Mouse (Mus musculus): ENCODE results near the gene Lipn. TPM values are rescaled to one million over a fixed set of nuclear protein-coding genes. Genes with fewer than 3 reads are reported as not detected.

The Lipn gene
- not detected in 2 replicates for polyA plus RNA-seq (2016; fragmentation: Nextera tagmentation; extraction: Ambion mirVana)

DNA sequence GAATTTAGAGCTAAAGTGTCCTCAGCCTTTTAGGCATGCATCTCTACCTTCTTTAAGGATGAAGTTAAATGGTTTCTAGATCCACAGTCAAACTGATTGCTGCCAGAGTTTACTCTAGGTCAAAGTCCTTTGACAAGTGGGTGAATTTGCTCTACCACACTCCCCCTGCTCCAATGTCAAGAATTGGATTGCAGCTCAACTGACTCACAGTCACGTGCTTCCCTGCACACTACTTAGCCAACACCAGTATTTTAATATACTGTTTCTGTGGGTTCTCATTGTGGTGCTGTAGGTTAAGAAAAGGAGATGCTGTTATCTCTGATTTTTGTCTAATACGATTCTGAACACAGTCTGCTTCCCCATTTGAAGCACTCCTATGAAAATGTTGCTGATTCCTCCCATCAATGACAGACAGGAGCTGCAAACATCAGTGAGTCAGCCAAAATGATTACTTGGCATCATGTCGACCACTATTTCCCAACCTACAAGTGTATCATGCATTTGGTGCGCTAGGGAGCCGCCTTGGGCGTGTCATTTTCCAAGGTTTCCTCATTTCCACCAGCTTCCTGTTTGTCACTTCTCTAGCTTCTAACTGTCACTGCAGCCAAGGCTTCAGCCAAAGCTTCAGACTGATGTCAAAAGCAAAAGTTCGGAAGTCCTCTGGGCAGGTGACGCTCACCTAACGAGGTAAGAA, at the start of gene Lipn:
TSS of gene Lipn (plus strand) at position 580 of the 694 bp plus-strand sequence.
- Histone ChIP-seq H3K27me3 (no peaks in the 10 kb centered on the region), H3K4me1 (no peaks in the 10 kb centered on the region), H3K9me3 (replicated peaks) (no peaks in the 10 kb centered on the region), H3K4me3 (no peak within 1 kb of the TSS), H3K36me3 (no peaks in the 10 kb centered on the region), H3K27ac (no peak within 1 kb of the TSS), H3K9ac (no peak within 1 kb of the TSS), H3K4me2 (replicated peaks) (no peak within 1 kb of the TSS)
- no peak for ATAC-seq (ENCODE audit: low FRiP score)
- WGBS = 91% methylated on average over 9 of the region's 9 CpGs

DNA sequence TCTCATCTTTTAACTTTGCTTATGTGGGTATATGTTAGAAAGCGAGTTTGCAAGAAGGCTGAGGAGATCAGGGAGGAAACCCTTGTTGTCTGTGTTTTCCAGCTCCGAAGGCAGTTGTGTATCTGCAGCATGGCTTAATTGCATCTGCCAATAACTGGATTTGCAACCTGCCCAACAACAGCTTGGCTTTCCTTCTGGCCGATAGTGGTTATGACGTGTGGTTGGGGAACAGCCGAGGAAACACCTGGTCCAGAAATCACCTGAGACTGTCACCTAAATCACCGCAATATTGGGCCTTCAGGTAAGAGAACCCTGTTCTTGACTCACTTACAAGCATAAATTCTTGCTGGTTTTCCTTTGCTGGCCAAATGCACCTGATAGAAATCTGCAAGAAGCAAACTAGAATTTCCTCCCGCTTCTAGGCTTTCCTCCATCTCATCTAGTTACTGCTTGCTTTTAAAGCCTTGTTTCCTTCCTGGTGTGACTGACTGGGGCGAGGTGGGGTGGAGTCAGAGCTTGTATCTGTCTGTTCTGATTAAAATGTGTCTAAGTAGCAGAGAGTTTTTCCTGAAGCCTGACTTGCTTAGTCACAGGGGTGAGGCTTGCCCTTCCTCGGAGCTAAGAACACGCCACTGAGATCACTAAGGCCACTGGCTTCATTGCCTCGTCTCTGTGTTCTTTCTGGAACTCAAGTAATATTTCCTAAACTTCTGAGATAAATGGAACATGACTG, 45.6 kb upstream of the Lipn start:
- ATAC-seq (ENCODE audit: low FRiP score) = no peak
- no peak overlapping the region for H3K27ac ChIP-seq
- no peak overlapping the region for H3K4me2 ChIP-seq (replicated peaks)
- no peaks in the 10 kb centered on the region for H3K4me1 ChIP-seq
- 86% methylated on average over 11 of the region's 11 CpGs for WGBS
- H3K36me3 ChIP-seq = no peaks in the 10 kb centered on the region
- no peak overlapping the region for H3K9ac ChIP-seq
- H3K4me3 ChIP-seq = no peak overlapping the region
- H3K27me3 ChIP-seq = no peaks in the 10 kb centered on the region
- no peaks in the 10 kb centered on the region for H3K9me3 ChIP-seq (replicated peaks)

- Histone ChIP-seq H3K4me2 (replicated peaks) (no peak overlapping the region), H3K9ac (no peak overlapping the region), H3K27me3 (no peaks in the 10 kb centered on the region), H3K4me1 (no peaks in the 10 kb centered on the region), H3K9me3 (replicated peaks) (no peaks in the 10 kb centered on the region), H3K27ac (no peak overlapping the region), H3K4me3 (no peak overlapping the region), H3K36me3 (no peaks in the 10 kb centered on the region)
- no peak for ATAC-seq (ENCODE audit: low FRiP score)
- WGBS = 56% methylated on average over 3 of the region's 3 CpGs
Measured at GRCm38 (mm10) chr19:34022759-34023158, 44.4 kb upstream of the Lipn start.

DNA sequence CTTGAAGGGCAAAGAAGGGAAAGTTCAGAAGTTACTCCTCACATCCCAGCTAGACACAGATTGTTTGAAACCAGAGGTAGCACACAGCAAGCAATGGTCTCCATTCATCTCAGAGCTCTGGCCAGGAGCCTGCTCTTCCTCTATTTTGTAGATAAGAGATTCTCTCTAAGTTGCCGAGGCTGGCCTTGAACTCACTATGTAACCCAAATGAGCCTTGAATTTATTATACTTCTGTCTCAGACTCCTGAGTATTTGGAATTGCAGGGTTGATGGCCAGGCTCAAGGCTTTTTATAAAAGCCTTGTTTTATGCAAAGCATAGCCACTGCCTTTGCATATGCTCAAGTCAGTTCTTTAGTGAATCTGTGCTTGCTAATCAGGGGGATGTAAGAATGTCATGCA, 27.4 kb upstream of the Lipn start:
- Histone ChIP-seq H3K9ac (no peak overlapping the region), H3K36me3 (no peaks in the 10 kb centered on the region), H3K4me2 (replicated peaks) (no peak overlapping the region), H3K4me1 (no peaks in the 10 kb centered on the region), H3K27ac (no peak overlapping the region), H3K4me3 (no peak overlapping the region), H3K9me3 (replicated peaks) (no peaks in the 10 kb centered on the region), H3K27me3 (no peaks in the 10 kb centered on the region)
- WGBS = 79% methylated on average over 1 of the region's 1 CpGs
- no peak for ATAC-seq (ENCODE audit: low FRiP score)

- Histone ChIP-seq H3K4me2 (replicated peaks) (no peak overlapping the region), H3K27ac (no peak overlapping the region), H3K9me3 (replicated peaks) (no peaks in the 10 kb centered on the region), H3K27me3 (no peaks in the 10 kb centered on the region), H3K36me3 (no peaks in the 10 kb centered on the region), H3K4me1 (no peaks in the 10 kb centered on the region), H3K9ac (no peak overlapping the region), H3K4me3 (no peak overlapping the region)
- ATAC-seq (ENCODE audit: low FRiP score) = no peak
- WGBS = 70% methylated on average over 6 of the region's 6 CpGs
Measured at GRCm38 (mm10) chr19:34043008-34043407, 24.1 kb upstream of the Lipn start.

GRCm38 (mm10) chr19:34049371-34050039, 17.7 kb upstream of the Lipn start:
- no peak for ATAC-seq (ENCODE audit: low FRiP score)
- Histone ChIP-seq H3K9me3 (replicated peaks) (no peaks in the 10 kb centered on the region), H3K4me2 (replicated peaks) (no peak overlapping the region), H3K4me1 (no peaks in the 10 kb centered on the region), H3K9ac (no peak overlapping the region), H3K4me3 (no peak overlapping the region), H3K27ac (no peak overlapping the region), H3K27me3 (no peaks in the 10 kb centered on the region), H3K36me3 (no peaks in the 10 kb centered on the region)
- WGBS = 90% methylated on average over 3 of the region's 3 CpGs

GRCm38 (mm10) chr19:34051502-34051901, 15.7 kb upstream of the Lipn start:
- Histone ChIP-seq H3K36me3 (no peaks in the 10 kb centered on the region), H3K9me3 (replicated peaks) (no peaks in the 10 kb centered on the region), H3K27ac (no peak overlapping the region), H3K4me1 (no peaks in the 10 kb centered on the region), H3K27me3 (no peaks in the 10 kb centered on the region), H3K9ac (no peak overlapping the region), H3K4me3 (no peak overlapping the region), H3K4me2 (replicated peaks) (no peak overlapping the region)
- no peak for ATAC-seq (ENCODE audit: low FRiP score)
- 72% methylated on average over 3 of the region's 3 CpGs for WGBS

- no peak for ATAC-seq (ENCODE audit: low FRiP score)
- H3K4me2 ChIP-seq (replicated peaks) = no peak overlapping the region
- 65% methylated on average over 1 of the region's 1 CpGs for WGBS
- no peaks in the 10 kb centered on the region for H3K4me1 ChIP-seq
- H3K9ac ChIP-seq = no peak overlapping the region
- H3K36me3 ChIP-seq = no peaks in the 10 kb centered on the region
- no peaks in the 10 kb centered on the region for H3K9me3 ChIP-seq (replicated peaks)
- no peaks in the 10 kb centered on the region for H3K27me3 ChIP-seq
- no peak overlapping the region for H3K27ac ChIP-seq
- H3K4me3 ChIP-seq = no peak overlapping the region
Measured at GRCm38 (mm10) chr19:34063547-34063946, 3.6 kb upstream of the Lipn start.

GRCm38 (mm10) chr19:34064059-34064458, 3.1 kb upstream of the Lipn start:
- Histone ChIP-seq H3K36me3 (no peaks in the 10 kb centered on the region), H3K9me3 (replicated peaks) (no peaks in the 10 kb centered on the region), H3K4me2 (replicated peaks) (no peak overlapping the region), H3K9ac (no peak overlapping the region), H3K4me3 (no peak overlapping the region), H3K27me3 (no peaks in the 10 kb centered on the region), H3K27ac (no peak overlapping the region), H3K4me1 (no peaks in the 10 kb centered on the region)
- ATAC-seq (ENCODE audit: low FRiP score) = no peak
- 86% methylated on average over 4 of the region's 4 CpGs for WGBS

DNA sequence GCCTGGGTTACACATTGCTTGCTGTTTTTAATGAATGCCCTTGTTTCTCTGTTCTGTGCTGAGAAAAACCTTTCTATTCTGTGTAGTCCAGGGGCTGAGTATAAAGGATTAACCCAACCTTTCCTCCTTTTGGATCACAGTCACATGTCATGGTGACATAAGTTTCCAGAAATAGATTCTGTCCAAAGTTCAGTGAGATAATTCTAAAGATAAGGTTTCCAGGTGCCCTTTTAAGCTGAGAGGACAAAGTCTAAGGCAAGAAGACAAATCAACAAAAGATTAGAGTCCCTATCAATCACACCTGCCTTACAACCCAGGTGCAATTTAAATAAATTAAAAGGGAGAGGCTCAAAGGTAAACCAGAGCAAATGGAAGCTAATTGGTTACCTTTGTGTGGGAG, 7.1 kb downstream of the Lipn start:
- H3K27ac ChIP-seq = no peak overlapping the region
- no peaks in the 10 kb centered on the region for H3K27me3 ChIP-seq
- no peak for ATAC-seq (ENCODE audit: low FRiP score)
- no peaks in the 10 kb centered on the region for H3K36me3 ChIP-seq
- H3K4me1 ChIP-seq = no peaks in the 10 kb centered on the region
- no peak overlapping the region for H3K4me3 ChIP-seq
- no peak overlapping the region for H3K9ac ChIP-seq
- no peak overlapping the region for H3K4me2 ChIP-seq (replicated peaks)
- no peaks in the 10 kb centered on the region for H3K9me3 ChIP-seq (replicated peaks)

- Histone ChIP-seq H3K4me1 (no peaks in the 10 kb centered on the region), H3K36me3 (no peaks in the 10 kb centered on the region), H3K27me3 (no peaks in the 10 kb centered on the region), H3K4me3 (no peak overlapping the region), H3K4me2 (replicated peaks) (no peak overlapping the region), H3K9ac (no peak overlapping the region), H3K27ac (no peak overlapping the region), H3K9me3 (replicated peaks) (no peaks in the 10 kb centered on the region)
- WGBS = 87% methylated on average over 2 of the region's 2 CpGs
- ATAC-seq (ENCODE audit: low FRiP score) = no peak
Measured at GRCm38 (mm10) chr19:34078130-34078529, 11.0 kb downstream of the Lipn start.

DNA sequence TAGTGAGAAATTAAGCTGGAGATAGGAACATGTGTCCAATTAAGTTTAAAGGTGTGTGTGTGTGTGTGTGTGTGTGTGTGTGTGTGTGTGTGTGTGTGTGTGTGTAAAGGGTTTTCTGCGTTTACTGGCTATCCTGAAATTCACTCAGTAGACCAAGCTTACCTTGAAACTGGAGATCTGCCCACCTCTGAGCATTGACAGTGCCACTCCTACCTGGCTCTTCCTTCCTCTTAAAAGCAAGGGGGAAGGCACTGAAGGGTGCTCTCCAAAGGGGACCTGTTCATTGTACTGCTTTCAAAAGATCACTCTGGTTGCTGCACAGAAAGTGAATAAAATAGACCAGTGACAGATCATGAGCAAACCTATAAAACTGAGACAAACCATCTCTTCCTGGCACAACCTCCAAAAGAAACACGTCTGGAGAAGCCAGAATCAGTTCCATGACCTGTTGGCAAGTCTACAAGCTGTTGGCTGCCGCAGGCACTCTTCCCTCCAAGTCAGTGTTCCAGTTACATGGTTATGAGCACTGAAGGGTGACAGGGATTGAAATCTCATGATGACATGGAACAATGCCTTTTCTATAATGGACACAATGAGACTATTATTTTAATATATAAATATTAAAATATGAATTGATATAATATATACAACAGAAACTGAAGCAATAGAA, 22.0 kb downstream of the Lipn start:
- H3K27me3 ChIP-seq = no peaks in the 10 kb centered on the region
- no peaks in the 10 kb centered on the region for H3K9me3 ChIP-seq (replicated peaks)
- H3K27ac ChIP-seq = no peak overlapping the region
- H3K9ac ChIP-seq = no peak overlapping the region
- no peaks in the 10 kb centered on the region for H3K36me3 ChIP-seq
- H3K4me1 ChIP-seq = no peaks in the 10 kb centered on the region
- H3K4me2 ChIP-seq (replicated peaks) = no peak overlapping the region
- H3K4me3 ChIP-seq = no peak overlapping the region
- ATAC-seq (ENCODE audit: low FRiP score) = no peak
- 84% methylated on average over 3 of the region's 3 CpGs for WGBS

Data from hindbrain, embryonic 12.5 days (tissue).